Mouse (Mus musculus) layer of hippocampus, adult 9-10 months (tissue): ENCODE data around the gene Gpr3.
A peak's percentile ranks its signal among the peaks of the same experiment; 100 is the strongest.

ENCODE experiments used
- DNase-seq: peaks from one replicate; pipeline ENCODE4 v3.0.0; 2022; ENCODE audit warnings: low spot score

Gpr3 gene

GRCm38 (mm10) chr4:133211751-133212561, at the start of gene Gpr3, which contains the start of gene Cd164l2:
Gpr3 (minus strand) TSS chr4:133212536.
Cd164l2 (plus strand) TSS chr4:133212131.
- no peak for DNase-seq

GRCm38 (mm10) chr4:133261641-133262374, 49.5 kb upstream of the Gpr3 start:
- DNase-seq: no peak

GRCm38 (mm10) chr4:133257798-133258408, 45.6 kb upstream of the Gpr3 start:
- DNase-seq: no peak

- no peak for DNase-seq
Measured at GRCm38 (mm10) chr4:133257230-133257629, 44.9 kb upstream of the Gpr3 start.

- DNase-seq: no peak
Measured at GRCm38 (mm10) chr4:133256820-133257219, 44.5 kb upstream of the Gpr3 start.

- no peak for DNase-seq
Measured at GRCm38 (mm10) chr4:133255392-133255791, 43.1 kb upstream of the Gpr3 start.

- no peak for DNase-seq
Measured at GRCm38 (mm10) chr4:133253412-133253811, 41.1 kb upstream of the Gpr3 start.

- DNase-seq: no peak
Measured at GRCm38 (mm10) chr4:133252089-133252488, 39.8 kb upstream of the Gpr3 start.

GRCm38 (mm10) chr4:133251214-133251613, 38.9 kb upstream of the Gpr3 start:
- DNase-seq: no peak

- DNase-seq: peak; percentile 62
Measured at GRCm38 (mm10) chr4:133250609-133251008, 38.3 kb upstream of the Gpr3 start.

- no peak for DNase-seq
Measured at GRCm38 (mm10) chr4:133247806-133248449, 35.6 kb upstream of the Gpr3 start.

- DNase-seq: no peak
Measured at GRCm38 (mm10) chr4:133247072-133247471, 34.7 kb upstream of the Gpr3 start.

- no peak for DNase-seq
Measured at GRCm38 (mm10) chr4:133244289-133244688, 32.0 kb upstream of the Gpr3 start.

GRCm38 (mm10) chr4:133243538-133243937, 31.2 kb upstream of the Gpr3 start:
- DNase-seq: no peak

GRCm38 (mm10) chr4:133242710-133243109, 30.4 kb upstream of the Gpr3 start:
- DNase-seq: no peak

GRCm38 (mm10) chr4:133241910-133242309, 29.6 kb upstream of the Gpr3 start:
- DNase-seq: no peak

- peak; percentile 62 for DNase-seq
Measured at GRCm38 (mm10) chr4:133240934-133241908, 28.9 kb upstream of the Gpr3 start.

- no peak for DNase-seq
Measured at GRCm38 (mm10) chr4:133240490-133240921, 28.2 kb upstream of the Gpr3 start, which contains the start of gene Map3k6. Map3k6 (plus strand) TSS chr4:133240818.

- DNase-seq: no peak
Measured at GRCm38 (mm10) chr4:133237911-133238310, 25.6 kb upstream of the Gpr3 start.

- DNase-seq: no peak
Measured at GRCm38 (mm10) chr4:133235415-133235814, 23.1 kb upstream of the Gpr3 start.

- no peak for DNase-seq
Measured at GRCm38 (mm10) chr4:133234771-133235170, 22.4 kb upstream of the Gpr3 start.
